Mouse (Mus musculus): ENCODE results near the gene Rad51b. TPM values are rescaled to one million over a fixed set of nuclear protein-coding genes. Genes with fewer than 3 reads are reported as not detected.

Rad51b gene
- polyA plus RNA-seq, 1 experiment from 2014 or later: 2.7 TPM

- ATAC-seq: no peak
- Histone ChIP-seq H3K27me3 (replicated peaks; ENCODE audit: control insufficient read depth, insufficient read depth, low read length) (no peaks in the 10 kb centered on the region), H3K4me1 (ENCODE audit: control insufficient read depth, insufficient read depth, low read depth, low read length) (no peaks in the 10 kb centered on the region), H3K27ac (ENCODE audit: low read depth, low read length) (peak overlapping the region; percentile 6; the same call in 1 of the 2 replicates), H3K9ac (ENCODE audit: low read depth, low read length) (no peak overlapping the region), H3K4me2 (ENCODE audit: low read length) (no peak overlapping the region), H3K4me3 (ENCODE audit: low read length) (no peak overlapping the region), H3K9me3 (ENCODE audit: control insufficient read depth, low read length) (peaks cover 7% of the 10 kb centered on the region; the same call in 1 of the 2 replicates), H3K36me3 (ENCODE audit: control insufficient read depth, insufficient read depth, low read length) (no peaks in the 10 kb centered on the region)
- WGBS: 62% methylated on average over 6 of the region's 6 CpGs
Observed at GRCm38 (mm10) chr12:79731905-79732304, 434.8 kb downstream of the Rad51b start.

- H3K9ac ChIP-seq (ENCODE audit: low read depth, low read length): no peak overlapping the region
- no peak overlapping the region for H3K4me3 ChIP-seq (ENCODE audit: low read length)
- peaks cover 7% of the 10 kb centered on the region; the same call in 1 of the 2 replicates for H3K9me3 ChIP-seq (ENCODE audit: control insufficient read depth, low read length)
- H3K4me2 ChIP-seq (ENCODE audit: low read length): no peak overlapping the region
- no peaks in the 10 kb centered on the region for H3K27me3 ChIP-seq (replicated peaks; ENCODE audit: control insufficient read depth, insufficient read depth, low read length)
- H3K36me3 ChIP-seq (ENCODE audit: control insufficient read depth, insufficient read depth, low read length): no peaks in the 10 kb centered on the region
- peak overlapping the region; percentile 6; the same call in 1 of the 2 replicates for H3K27ac ChIP-seq (ENCODE audit: low read depth, low read length)
- no peaks in the 10 kb centered on the region for H3K4me1 ChIP-seq (ENCODE audit: control insufficient read depth, insufficient read depth, low read depth, low read length)
- ATAC-seq: peak; percentile 68
- 41% methylated on average over 12 of the region's 12 CpGs for WGBS
Observed at GRCm38 (mm10) chr12:79732355-79733115, 435.5 kb downstream of the Rad51b start.

- ATAC-seq: no peak
- Histone ChIP-seq H3K4me3 (ENCODE audit: low read length) (no peak overlapping the region), H3K36me3 (ENCODE audit: control insufficient read depth, insufficient read depth, low read length) (no peaks in the 10 kb centered on the region), H3K9ac (ENCODE audit: low read depth, low read length) (no peak overlapping the region), H3K27ac (ENCODE audit: low read depth, low read length) (no peak overlapping the region), H3K27me3 (replicated peaks; ENCODE audit: control insufficient read depth, insufficient read depth, low read length) (no peaks in the 10 kb centered on the region), H3K9me3 (ENCODE audit: control insufficient read depth, low read length) (no peaks in the 10 kb centered on the region), H3K4me2 (ENCODE audit: low read length) (no peak overlapping the region), H3K4me1 (ENCODE audit: control insufficient read depth, insufficient read depth, low read depth, low read length) (no peaks in the 10 kb centered on the region)
- WGBS: 65% methylated on average over 13 of the region's 13 CpGs
Observed at GRCm38 (mm10) chr12:79735341-79735785, 438.3 kb downstream of the Rad51b start.

- H3K9me3 ChIP-seq (ENCODE audit: control insufficient read depth, low read length): no peaks in the 10 kb centered on the region
- H3K9ac ChIP-seq (ENCODE audit: low read depth, low read length): no peak overlapping the region
- H3K27me3 ChIP-seq (replicated peaks; ENCODE audit: control insufficient read depth, insufficient read depth, low read length): no peaks in the 10 kb centered on the region
- no peaks in the 10 kb centered on the region for H3K4me1 ChIP-seq (ENCODE audit: control insufficient read depth, insufficient read depth, low read depth, low read length)
- no peak for ATAC-seq
- no peaks in the 10 kb centered on the region for H3K36me3 ChIP-seq (ENCODE audit: control insufficient read depth, insufficient read depth, low read length)
- H3K4me2 ChIP-seq (ENCODE audit: low read length): no peak overlapping the region
- no peak overlapping the region for H3K4me3 ChIP-seq (ENCODE audit: low read length)
- no peak overlapping the region for H3K27ac ChIP-seq (ENCODE audit: low read depth, low read length)
- 85% methylated on average over 4 of the region's 4 CpGs for WGBS
Observed at GRCm38 (mm10) chr12:79735882-79736281, 438.8 kb downstream of the Rad51b start.

- no peaks in the 10 kb centered on the region for H3K27me3 ChIP-seq (replicated peaks; ENCODE audit: control insufficient read depth, insufficient read depth, low read length)
- ATAC-seq: no peak
- no peak overlapping the region for H3K4me3 ChIP-seq (ENCODE audit: low read length)
- H3K4me2 ChIP-seq (ENCODE audit: low read length): no peak overlapping the region
- no peaks in the 10 kb centered on the region for H3K9me3 ChIP-seq (ENCODE audit: control insufficient read depth, low read length)
- H3K9ac ChIP-seq (ENCODE audit: low read depth, low read length): no peak overlapping the region
- H3K36me3 ChIP-seq (ENCODE audit: control insufficient read depth, insufficient read depth, low read length): no peaks in the 10 kb centered on the region
- no peak overlapping the region for H3K27ac ChIP-seq (ENCODE audit: low read depth, low read length)
- no peaks in the 10 kb centered on the region for H3K4me1 ChIP-seq (ENCODE audit: control insufficient read depth, insufficient read depth, low read depth, low read length)
Observed at GRCm38 (mm10) chr12:79738700-79739099, 441.6 kb downstream of the Rad51b start.

- Histone ChIP-seq H3K4me3 (ENCODE audit: low read length) (no peak overlapping the region), H3K4me2 (ENCODE audit: low read length) (no peak overlapping the region), H3K4me1 (ENCODE audit: control insufficient read depth, insufficient read depth, low read depth, low read length) (no peaks in the 10 kb centered on the region), H3K27ac (ENCODE audit: low read depth, low read length) (no peak overlapping the region), H3K9me3 (ENCODE audit: control insufficient read depth, low read length) (no peaks in the 10 kb centered on the region), H3K27me3 (replicated peaks; ENCODE audit: control insufficient read depth, insufficient read depth, low read length) (no peaks in the 10 kb centered on the region), H3K36me3 (ENCODE audit: control insufficient read depth, insufficient read depth, low read length) (no peaks in the 10 kb centered on the region), H3K9ac (ENCODE audit: low read depth, low read length) (no peak overlapping the region)
- WGBS: 95% methylated on average over 11 of the region's 11 CpGs
- no peak for ATAC-seq
Observed at GRCm38 (mm10) chr12:79739918-79740639, 443.0 kb downstream of the Rad51b start.

- Histone ChIP-seq H3K4me1 (ENCODE audit: control insufficient read depth, insufficient read depth, low read depth, low read length) (no peaks in the 10 kb centered on the region; the same call in 1 of the 2 replicates), H3K4me2 (ENCODE audit: low read length) (no peak overlapping the region), H3K4me3 (ENCODE audit: low read length) (no peak overlapping the region), H3K9ac (ENCODE audit: low read depth, low read length) (no peak overlapping the region), H3K27ac (ENCODE audit: low read depth, low read length) (no peak overlapping the region), H3K36me3 (ENCODE audit: control insufficient read depth, insufficient read depth, low read length) (no peaks in the 10 kb centered on the region), H3K27me3 (replicated peaks; ENCODE audit: control insufficient read depth, insufficient read depth, low read length) (no peaks in the 10 kb centered on the region), H3K9me3 (ENCODE audit: control insufficient read depth, low read length) (no peaks in the 10 kb centered on the region)
- ATAC-seq: peak; percentile 76; the same call in 1 of the 2 replicates
- WGBS: 31% methylated on average over 7 of the region's 7 CpGs
Observed at GRCm38 (mm10) chr12:79742211-79742610, 445.1 kb downstream of the Rad51b start.

- no peak overlapping the region for H3K4me2 ChIP-seq (ENCODE audit: low read length)
- WGBS: 81% methylated on average over 6 of the region's 6 CpGs
- no peak for ATAC-seq
Observed at GRCm38 (mm10) chr12:79744131-79744530, 447.0 kb downstream of the Rad51b start.

GRCm38 (mm10) chr12:79745225-79745624, 448.1 kb downstream of the Rad51b start:
- Histone ChIP-seq H3K4me3 (ENCODE audit: low read length) (no peak overlapping the region), H3K36me3 (ENCODE audit: control insufficient read depth, insufficient read depth, low read length) (no peaks in the 10 kb centered on the region), H3K27me3 (replicated peaks; ENCODE audit: control insufficient read depth, insufficient read depth, low read length) (no peaks in the 10 kb centered on the region), H3K4me1 (ENCODE audit: control insufficient read depth, insufficient read depth, low read depth, low read length) (peaks cover 7% of the 10 kb centered on the region), H3K27ac (ENCODE audit: low read depth, low read length) (no peak overlapping the region), H3K9me3 (ENCODE audit: control insufficient read depth, low read length) (no peaks in the 10 kb centered on the region), H3K9ac (ENCODE audit: low read depth, low read length) (no peak overlapping the region), H3K4me2 (ENCODE audit: low read length) (no peak overlapping the region)
- WGBS: 70% methylated on average over 5 of the region's 5 CpGs
- ATAC-seq: no peak

More at GRCm38 (mm10) chr12:79744131-79744530, 447.0 kb downstream of the Rad51b start:
- Histone ChIP-seq H3K4me3 (ENCODE audit: low read length) (no peak overlapping the region), H3K36me3 (ENCODE audit: control insufficient read depth, insufficient read depth, low read length) (no peaks in the 10 kb centered on the region), H3K27ac (ENCODE audit: low read depth, low read length) (no peak overlapping the region), H3K4me1 (ENCODE audit: control insufficient read depth, insufficient read depth, low read depth, low read length) (no peaks in the 10 kb centered on the region; the same call in none of the 2 replicates), H3K9ac (ENCODE audit: low read depth, low read length) (no peak overlapping the region), H3K9me3 (ENCODE audit: control insufficient read depth, low read length) (no peaks in the 10 kb centered on the region), H3K27me3 (replicated peaks; ENCODE audit: control insufficient read depth, insufficient read depth, low read length) (no peaks in the 10 kb centered on the region)
